Mouse (Mus musculus) MEL (cell line): Measurements from ENCODE around the gene Zscan5b.

Source experiments
- CTCF ChIP-seq, 3 experiments: IDR thresholded peaks in 2 of 3; conservative IDR thresholded peaks in 1 of 3; 2 replicates each; pipeline ENCODE4 v1.5.1; 2011 to 2012; ENCODE audit warnings: low read length in 3 of 3, low read depth in 2 of 3, mild to moderate bottlenecking in 2 of 3, improper control_type of control experiment in 1 of 3, inconsistent platforms in 1 of 3, mixed read lengths in 1 of 3, moderate library complexity in 1 of 3; ENCODE audit not compliant: control insufficient read depth in 1 of 3, insufficient read depth in 1 of 3, poor library complexity in 1 of 3, severe bottlenecking in 1 of 3
- GABPA ChIP-seq: IDR thresholded peaks from 2 replicates; pipeline ENCODE4 v1.6.1; 2012; ENCODE audit warnings: low read depth, mild to moderate bottlenecking, inconsistent platforms, low read length, improper control_type of control experiment, moderate library complexity
- POLR2AphosphoS2 ChIP-seq: IDR thresholded peaks from 2 replicates; pipeline ENCODE4 v1.6.1; 2011; ENCODE audit warnings: low read length, improper control_type of control experiment
- TBP ChIP-seq: IDR thresholded peaks from 2 replicates; pipeline ENCODE4 v1.8.0; 2011; ENCODE audit warnings: low read depth, low read length, improper control_type of control experiment
- TCF12 ChIP-seq: IDR thresholded peaks from 2 replicates; pipeline ENCODE4 v1.6.1; 2014; ENCODE audit warnings: low read depth, mild to moderate bottlenecking, inconsistent platforms, low read length, improper control_type of control experiment, moderate library complexity
- ZMIZ1 ChIP-seq: IDR thresholded peaks from 2 replicates; pipeline ENCODE4 v1.6.1; 2012; ENCODE audit warnings: low read depth, mild to moderate bottlenecking, inconsistent platforms, low read length, improper control_type of control experiment, moderate library complexity

DNA sequence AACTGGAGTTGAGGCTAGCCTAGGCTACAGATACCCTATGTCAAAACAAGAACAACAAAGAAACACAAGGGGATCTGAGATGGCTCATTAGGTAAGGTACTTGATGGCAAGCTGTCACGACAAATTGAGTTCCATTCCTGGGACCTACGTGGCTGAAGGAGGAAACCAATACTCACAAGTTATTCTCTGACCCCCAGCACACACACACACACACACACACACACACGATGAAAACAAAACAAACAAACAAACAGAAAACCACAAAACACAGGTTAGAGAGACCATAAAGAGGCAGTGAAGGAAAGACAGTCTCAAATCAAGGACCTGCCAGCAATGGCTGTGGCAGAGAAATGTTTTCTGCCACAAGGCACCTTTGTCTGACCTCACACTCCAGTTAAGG lies 25.3 kb upstream of the Zscan5b start, which contains the start of gene Galp:
- TF ChIP-seq CTCF (IDR thresholded peaks at IDR 0.05 in 2 of 3, conservative IDR thresholded peaks at IDR 0.05 in 1 of 3; ENCODE audit: control insufficient read depth in 1 of 3, insufficient read depth in 1 of 3, low read depth in 2 of 3, low read length in 3 of 3, poor library complexity in 1 of 3, severe bottlenecking in 1 of 3), result no peak
- TF ChIP-seq TBP, result no peak
- TF ChIP-seq ZMIZ1, result no peak
- TF ChIP-seq TCF12, result no peak
- TF ChIP-seq GABPA, result no peak
- no peak for TF ChIP-seq POLR2AphosphoS2
